Mouse (Mus musculus) stomach, embryonic 16.5 days (tissue): ENCODE measurements around the gene Spryd3. TPM values are rescaled to one million over a fixed set of nuclear protein-coding genes. Genes with fewer than 3 reads are reported as not detected.

Experiments used
- ATAC-seq: fragments of 200-750 bp; cut with Nextera tagmentation; 2 replicates; pipeline ENCODE4 v1.8.0; 2017; ENCODE audit warnings: moderate number of reproducible peaks, moderate TSS enrichment; ENCODE audit not compliant: insufficient read depth, low FRiP score
- H3K27ac ChIP-seq: fragments of 300-500 bp; sonication (generic); 2 replicates; pipeline ENCODE4 v1.5.1; 2014; ENCODE audit warnings: low read length
- H3K27me3 ChIP-seq: fragments of 300-500 bp; sonication (generic); 2 replicates; pipeline ENCODE4 v1.6.1; 2014; ENCODE audit warnings: low read length, control low read depth, mixed read lengths; ENCODE audit not compliant: control insufficient read depth, insufficient read depth
- H3K36me3 ChIP-seq: fragments of 300-500 bp; sonication (generic); 2 replicates; pipeline ENCODE4 v1.6.1; 2014; ENCODE audit warnings: low read length; ENCODE audit not compliant: control insufficient read depth, insufficient read depth
- H3K4me1 ChIP-seq: fragments of 300-500 bp; sonication (generic); 2 replicates; pipeline ENCODE4 v1.6.1; 2014; ENCODE audit warnings: low read length, control low read depth, mixed read lengths; ENCODE audit not compliant: control insufficient read depth, insufficient read depth
- H3K4me2 ChIP-seq: fragments of 300-500 bp; sonication (generic); 2 replicates; pipeline ENCODE4 v1.6.1; 2014; ENCODE audit warnings: low read depth, low read length, mixed read lengths
- H3K4me3 ChIP-seq: fragments of 300-500 bp; sonication (generic); replicated peaks from 2 replicates; pipeline ENCODE4 v1.5.1; 2014; ENCODE audit warnings: mild to moderate bottlenecking, low read length
- H3K9ac ChIP-seq: fragments of 300-500 bp; sonication (generic); 2 replicates; pipeline ENCODE4 v1.6.1; 2014; ENCODE audit warnings: low read length
- H3K9me3 ChIP-seq: fragments of 300-500 bp; sonication (generic); replicated peaks from 2 replicates; pipeline ENCODE4 v1.6.1; 2016; ENCODE audit warnings: low read length, control low read depth; ENCODE audit not compliant: control insufficient read depth
- WGBS: fragments of 180-500 bp; shearing (Covaris S2); extraction: QIAGEN DNeasy Blood & Tissue Kit; methylation state at CpG from one replicate; pipeline ENCODE4 v1.1.7; 2014; 5-methylcytosine and 5-hydroxymethylcytosine counted together
- polyA plus RNA-seq: library from polyadenylated mRNA; unstranded; fragments of >200 nt; fragmentation: Nextera tagmentation; extraction: Ambion mirVana; gene quantifications from 2 replicates; pipeline ENCODE4 v1.2.1, GENCODE M21; 2015

Spryd3 gene
- polyA plus RNA-seq, 1 experiment from 2014 or later, result 29.2 TPM

DNA sequence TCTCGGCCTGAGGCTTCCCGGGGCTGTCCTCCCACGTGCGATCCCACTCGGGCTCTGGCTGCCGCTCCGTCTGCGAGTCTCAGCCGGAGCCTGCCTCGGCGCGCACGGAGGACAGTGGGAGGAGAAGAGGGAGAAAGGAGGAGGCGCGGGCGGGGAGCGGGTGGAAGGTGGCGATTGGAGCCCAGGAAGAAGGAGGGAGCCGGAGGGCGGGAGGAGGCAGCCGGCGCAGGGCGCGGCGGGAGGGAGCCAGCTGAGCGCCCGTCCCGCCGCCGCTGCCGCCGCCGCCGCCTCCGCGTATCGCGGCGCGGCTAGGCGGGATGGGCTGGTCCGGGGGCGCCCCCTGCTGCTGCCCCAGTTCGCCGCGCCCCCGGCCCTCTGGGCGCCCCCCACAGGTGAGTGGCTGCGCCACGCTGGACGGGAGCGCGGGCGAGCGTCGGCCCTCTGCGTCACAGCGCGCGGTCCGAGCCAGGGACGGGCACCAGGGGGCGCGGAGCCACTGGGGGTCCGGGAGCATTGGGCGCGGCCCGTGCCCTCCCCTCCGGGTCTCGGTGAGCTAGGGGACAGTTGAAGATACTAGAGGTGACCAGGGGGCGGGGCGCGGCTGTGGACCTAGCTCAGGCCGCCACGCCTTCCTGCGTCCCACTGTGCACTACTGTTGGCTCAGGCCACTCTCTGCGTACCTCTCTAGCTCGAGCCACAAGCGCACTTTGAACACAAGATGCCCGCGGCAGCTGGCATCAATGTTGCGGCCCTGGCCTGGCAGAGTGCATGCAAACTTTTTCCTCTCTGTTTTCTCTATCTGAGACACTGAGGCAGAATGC lies 35.7 kb downstream of the Spryd3 start, which contains the start of gene Tns2:
Gene Tns2, plus strand, starts transcription at position 253 of the 821 bp plus-strand sequence.
- WGBS, result under 1% methylated on average over 74 of the region's 82 CpGs
- Histone ChIP-seq H3K27me3 (no peaks in the 10 kb centered on the region), H3K4me3 (peak within 1 kb of the TSS; percentile 64), H3K4me2 (peak within 1 kb of the TSS; percentile 69), H3K36me3 (peaks cover 7% of the 10 kb centered on the region; the same call in 1 of the 2 replicates), H3K27ac (peak within 1 kb of the TSS; percentile 98), H3K4me1 (peaks cover 72% of the 10 kb centered on the region), H3K9me3 (no peaks in the 10 kb centered on the region), H3K9ac (peak within 1 kb of the TSS; percentile 87)
- ATAC-seq, result peak; percentile 67

DNA sequence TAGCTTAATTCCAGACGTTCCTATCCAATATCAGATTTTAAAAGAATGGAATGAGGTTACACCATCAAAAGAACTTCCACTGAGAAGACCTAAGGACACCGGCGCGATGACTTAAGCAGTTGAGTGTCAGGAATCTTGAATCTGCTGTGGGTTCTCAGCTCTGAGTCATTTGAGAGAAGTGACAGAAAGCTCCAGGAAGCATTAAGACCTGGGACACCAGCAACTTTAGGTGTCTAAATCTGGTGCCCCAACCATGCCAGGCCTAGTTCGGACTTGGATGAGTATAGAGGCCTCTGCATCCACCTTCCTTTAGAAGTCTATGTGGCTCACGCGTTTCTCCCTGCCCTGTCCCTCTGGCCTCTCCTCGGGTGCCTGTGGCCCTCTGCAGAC lies 36.3 kb downstream of the Spryd3 start:
- Histone ChIP-seq H3K27ac (peak overlapping the region; percentile 98), H3K36me3 (peaks cover 13% of the 10 kb centered on the region), H3K4me2 (peak overlapping the region; percentile 69), H3K4me1 (peaks cover 66% of the 10 kb centered on the region), H3K9ac (peak overlapping the region; percentile 87), H3K27me3 (no peaks in the 10 kb centered on the region), H3K4me3 (peak overlapping the region; percentile 64), H3K9me3 (no peaks in the 10 kb centered on the region)
- ATAC-seq, result no peak
- WGBS, result 20% methylated on average over 8 of the region's 8 CpGs

DNA sequence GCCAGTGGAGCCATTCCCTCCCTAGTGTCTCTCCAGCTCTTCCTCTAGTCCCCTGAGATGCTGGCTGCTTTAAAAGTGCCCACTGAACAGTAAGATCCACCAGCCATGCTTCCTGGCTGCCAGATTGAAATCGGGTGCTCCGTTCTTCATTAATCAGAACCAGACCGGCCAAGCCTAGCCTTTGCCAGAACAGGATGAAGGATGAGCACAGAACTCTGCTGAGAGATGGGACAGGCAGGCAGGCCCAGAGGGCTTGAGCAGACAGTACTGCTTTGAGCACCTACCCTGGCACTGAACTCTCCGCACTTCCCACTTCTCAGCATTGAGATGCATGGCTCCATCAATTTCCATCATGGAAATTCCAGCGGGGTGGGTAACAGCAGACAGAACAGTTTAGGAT lies 36.8 kb downstream of the Spryd3 start:
- peaks cover 17% of the 10 kb centered on the region for H3K36me3 ChIP-seq
- H3K4me3 ChIP-seq, result peak overlapping the region; percentile 64
- no peak for ATAC-seq
- no peaks in the 10 kb centered on the region for H3K9me3 ChIP-seq
- H3K9ac ChIP-seq, result peak overlapping the region; percentile 87
- peak overlapping the region; percentile 98 for H3K27ac ChIP-seq
- 39% methylated on average over 5 of the region's 5 CpGs for WGBS
- peaks cover 61% of the 10 kb centered on the region for H3K4me1 ChIP-seq
- H3K4me2 ChIP-seq, result peak overlapping the region; percentile 69
- H3K27me3 ChIP-seq, result no peaks in the 10 kb centered on the region

DNA sequence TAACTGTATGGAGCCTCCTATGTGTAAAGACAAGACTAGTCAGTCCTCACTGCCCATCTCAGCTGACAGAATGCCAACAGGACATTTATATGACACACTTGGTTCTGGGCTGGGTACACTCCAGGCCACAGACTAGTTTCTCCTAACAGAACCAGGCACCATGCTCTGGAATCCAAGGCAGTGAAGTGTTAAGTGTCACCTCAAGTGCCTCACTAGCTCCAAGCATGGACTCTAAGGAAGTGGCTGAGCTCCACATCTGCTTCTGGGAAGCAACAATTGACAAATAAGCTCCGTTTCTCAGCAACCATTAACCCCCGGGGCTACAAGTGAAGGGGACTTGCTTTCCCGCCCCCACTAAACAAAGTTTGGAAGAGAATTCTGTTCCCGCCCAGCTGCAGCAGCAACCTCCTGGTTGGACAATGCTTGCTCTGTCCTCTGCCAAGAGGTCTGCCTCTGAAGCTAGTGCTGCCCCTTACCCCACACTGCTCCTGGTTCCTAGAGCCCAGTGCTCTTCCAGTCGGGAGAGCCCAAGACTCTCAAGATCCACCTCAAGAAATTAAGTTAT lies 38.0 kb downstream of the Spryd3 start:
- WGBS, result 28% methylated on average over 5 of the region's 5 CpGs
- peaks cover 50% of the 10 kb centered on the region for H3K4me1 ChIP-seq

DNA sequence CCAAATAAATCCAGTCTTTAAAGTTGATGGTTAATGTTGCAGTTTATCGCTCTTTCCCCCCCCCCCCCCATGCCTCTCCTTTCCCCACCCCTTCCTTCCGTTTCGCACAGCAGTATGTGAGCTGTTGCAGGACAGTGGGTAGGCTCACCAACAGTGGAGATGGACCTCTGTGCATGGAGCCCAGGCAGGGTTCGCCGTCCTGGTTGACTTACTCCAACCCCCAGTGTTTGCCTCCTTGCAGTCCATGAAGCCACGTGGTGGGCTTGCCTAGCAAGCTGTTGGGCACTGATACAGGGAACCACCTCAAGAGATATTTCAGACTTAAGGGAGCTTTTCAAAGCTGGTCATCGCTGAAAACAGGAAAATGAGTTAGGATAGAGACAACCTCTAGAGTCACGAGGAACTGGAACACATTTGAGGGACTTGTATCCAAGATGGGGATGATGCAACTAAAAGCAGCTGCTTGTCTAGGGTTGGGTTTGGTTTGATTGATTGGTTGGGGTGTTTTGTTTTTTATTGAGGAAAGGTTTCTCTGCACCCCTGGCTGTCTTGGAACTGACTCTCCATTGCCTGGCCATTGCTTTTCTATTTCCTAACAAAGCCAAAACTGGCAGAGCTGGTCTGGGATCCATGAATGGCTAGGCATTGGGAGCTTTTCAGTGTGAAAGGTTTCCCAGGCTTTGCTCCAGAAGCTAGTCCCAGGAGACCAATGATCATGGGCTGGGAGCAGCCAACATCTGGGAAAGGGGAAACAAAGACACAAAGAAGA lies 38.7 kb downstream of the Spryd3 start:
- no peak overlapping the region for H3K9ac ChIP-seq
- peak overlapping the region; percentile 38; the same call in 1 of the 2 replicates for H3K27ac ChIP-seq
- peaks cover 20% of the 10 kb centered on the region for H3K36me3 ChIP-seq
- ATAC-seq, result no peak
- H3K9me3 ChIP-seq, result no peaks in the 10 kb centered on the region
- H3K4me2 ChIP-seq, result no peak overlapping the region
- peaks cover 43% of the 10 kb centered on the region for H3K4me1 ChIP-seq
- no peak overlapping the region for H3K4me3 ChIP-seq
- WGBS, result 73% methylated on average over 8 of the region's 8 CpGs
- no peaks in the 10 kb centered on the region for H3K27me3 ChIP-seq

More for the DNA sequence above, 38.0 kb downstream of the Spryd3 start:
- ATAC-seq, result no peak
- Histone ChIP-seq H3K27ac (peak overlapping the region; percentile 38), H3K27me3 (no peaks in the 10 kb centered on the region), H3K4me2 (peak overlapping the region; percentile 14; the same call in 1 of the 2 replicates), H3K9ac (no peak overlapping the region), H3K9me3 (no peaks in the 10 kb centered on the region), H3K4me3 (no peak overlapping the region), H3K36me3 (peaks cover 17% of the 10 kb centered on the region)

DNA sequence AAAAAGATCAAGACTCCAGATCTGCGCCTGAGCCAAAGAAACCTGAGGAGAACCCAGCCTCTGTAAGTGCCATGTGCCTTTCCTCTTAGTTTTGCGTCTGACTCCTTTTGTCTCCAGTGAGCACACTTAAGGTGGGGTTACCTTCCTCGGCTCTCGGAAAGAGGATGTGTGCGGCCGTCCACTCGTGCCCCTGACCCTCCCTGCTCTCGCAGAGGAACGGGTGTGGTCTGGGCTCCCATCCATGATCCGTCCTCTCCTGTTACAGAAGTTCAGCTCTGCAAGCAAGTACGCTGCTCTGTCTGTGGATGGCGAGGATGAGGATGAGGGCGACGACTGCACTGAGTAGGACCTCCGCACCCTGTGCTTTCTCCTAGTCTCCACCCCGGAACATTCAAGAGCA lies 41.0 kb downstream of the Spryd3 start:
- H3K4me1 ChIP-seq, result peaks cover 28% of the 10 kb centered on the region
- no peaks in the 10 kb centered on the region for H3K27me3 ChIP-seq

DNA sequence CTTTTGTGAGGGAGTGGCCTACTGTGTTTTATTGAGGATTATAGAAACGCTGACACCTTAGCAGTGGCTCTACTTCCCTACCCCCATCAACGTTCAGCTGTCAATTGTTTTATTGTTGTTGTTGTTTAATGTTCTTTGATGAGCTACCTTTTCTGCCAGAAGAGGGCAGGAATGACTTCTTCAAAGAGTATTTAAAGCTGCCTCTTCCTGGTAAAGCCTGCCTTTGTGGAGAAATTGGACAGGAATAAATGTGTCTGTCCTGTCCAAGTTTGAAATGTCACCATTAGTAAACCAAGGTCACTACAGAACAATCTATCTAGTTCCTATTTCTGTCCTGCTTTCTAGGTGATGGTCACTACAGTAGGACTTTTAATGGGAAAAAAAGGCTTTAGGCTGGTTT lies 41.9 kb downstream of the Spryd3 start:
- H3K4me3 ChIP-seq, result no peak overlapping the region
- 63% methylated on average over 2 of the region's 2 CpGs for WGBS
- H3K4me2 ChIP-seq, result no peak overlapping the region
- H3K4me1 ChIP-seq, result peaks cover 20% of the 10 kb centered on the region
- H3K9ac ChIP-seq, result no peak overlapping the region
- H3K9me3 ChIP-seq, result no peaks in the 10 kb centered on the region
- ATAC-seq, result no peak
- H3K36me3 ChIP-seq, result peaks cover 40% of the 10 kb centered on the region
- no peak overlapping the region for H3K27ac ChIP-seq
- no peaks in the 10 kb centered on the region for H3K27me3 ChIP-seq

More for the DNA sequence above, 41.0 kb downstream of the Spryd3 start:
- Histone ChIP-seq H3K27ac (no peak overlapping the region), H3K4me3 (no peak overlapping the region), H3K9ac (no peak overlapping the region), H3K36me3 (peaks cover 37% of the 10 kb centered on the region), H3K9me3 (no peaks in the 10 kb centered on the region), H3K4me2 (no peak overlapping the region)
- WGBS, result 76% methylated on average over 16 of the region's 16 CpGs
- ATAC-seq, result no peak

DNA sequence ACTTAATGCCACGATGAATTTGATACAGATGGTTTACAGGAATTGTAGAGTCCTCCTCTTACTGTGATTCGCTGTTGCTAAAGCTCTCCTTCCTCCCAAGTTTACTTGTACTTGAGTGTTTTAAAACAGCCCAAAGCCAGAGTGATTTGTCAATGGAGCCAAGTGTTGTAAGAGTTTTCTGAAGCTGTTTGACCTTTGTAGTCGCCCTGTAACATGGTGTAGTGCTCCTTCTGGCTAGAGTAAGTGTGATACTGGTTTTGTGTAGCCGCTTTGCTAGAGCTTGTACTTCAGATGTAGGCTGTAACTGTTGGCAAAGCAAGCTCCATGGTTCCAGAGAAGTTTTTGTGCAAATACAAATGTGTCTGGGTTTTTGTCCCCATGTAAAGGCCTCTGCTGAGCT lies 43.8 kb downstream of the Spryd3 start:
- no peak for ATAC-seq
- H3K4me3 ChIP-seq, result no peak overlapping the region
- peaks cover 49% of the 10 kb centered on the region for H3K36me3 ChIP-seq
- peaks cover 2% of the 10 kb centered on the region; the same call in 1 of the 2 replicates for H3K4me1 ChIP-seq
- 85% methylated on average over 4 of the region's 4 CpGs for WGBS
- no peaks in the 10 kb centered on the region for H3K27me3 ChIP-seq
- H3K27ac ChIP-seq, result no peak overlapping the region
- H3K4me2 ChIP-seq, result no peak overlapping the region
- H3K9me3 ChIP-seq, result no peaks in the 10 kb centered on the region
- H3K9ac ChIP-seq, result no peak overlapping the region

DNA sequence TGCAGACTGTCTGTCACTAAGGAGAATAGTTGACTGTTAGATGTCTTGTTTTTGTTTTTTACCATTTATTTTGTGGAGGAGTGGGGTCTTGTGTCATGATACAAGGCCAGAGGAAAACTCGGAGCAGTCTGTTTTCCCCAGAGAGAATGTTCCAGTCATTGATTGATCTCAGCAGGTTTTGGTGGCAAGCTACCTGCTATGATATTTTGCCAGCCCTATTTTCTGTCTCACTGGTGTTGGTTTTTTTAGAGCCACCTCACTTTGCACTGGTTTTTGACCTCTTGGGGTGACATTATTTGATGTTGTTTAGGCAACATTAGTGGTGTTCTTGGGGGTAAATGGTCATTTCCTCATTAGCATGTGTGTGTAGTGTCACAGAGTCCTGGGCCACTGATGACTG lies 44.3 kb downstream of the Spryd3 start:
- peaks cover 53% of the 10 kb centered on the region for H3K36me3 ChIP-seq
- H3K9me3 ChIP-seq, result no peaks in the 10 kb centered on the region
- H3K4me1 ChIP-seq, result no peaks in the 10 kb centered on the region
- no peak overlapping the region for H3K9ac ChIP-seq
- no peaks in the 10 kb centered on the region for H3K27me3 ChIP-seq
- 79% methylated on average over 1 of the region's 1 CpGs for WGBS
- no peak overlapping the region for H3K27ac ChIP-seq
- no peak overlapping the region for H3K4me2 ChIP-seq
- ATAC-seq, result no peak
- no peak overlapping the region for H3K4me3 ChIP-seq
